31 mouse cellular contexts compared by ENCODE assay signal in genomic region chr13:112642897-112643296, GRCm38 (mm10). TPM values are rescaled to one million over a fixed set of nuclear protein-coding genes. Genes with fewer than 3 reads are reported as not detected.
DNase-seq lines count a peak whose midpoint lies in the region; ATAC-seq and TF ChIP-seq lines count a peak whose summit lies in the region.
"Had no signal": no experiment of that assay in that cellular context is flagged by ENCODE, and none has a peak within 500 bp of the region (broad histone marks: within the 10 kb centered on the region; RNA-seq: fewer than 3 reads in every experiment).

No protein-coding gene starts in this region.

- TF ChIP-seq EP300 in lung, postnatal 0 days (IDR thresholded peaks at IDR 0.05), result no peak

- no peaks in the 10 kb centered on the region for H3K4me1 ChIP-seq in lung, postnatal 0 days (ENCODE audit: insufficient read depth, low read depth, low read length)
- H3K4me1 ChIP-seq: forebrain, embryonic 10.5 days; forebrain, embryonic 13.5 days; hindbrain, embryonic 10.5 days; hindbrain, embryonic 13.5 days had no signal

- WGBS in lung, postnatal 0 days, result 89% methylated on average over 3 of the region's 3 CpGs

- no peak overlapping the region for H3K4me2 ChIP-seq in lung, postnatal 0 days (replicated peaks; ENCODE audit: low read depth, low read length)
- H3K4me2 ChIP-seq: forebrain, embryonic 13.5 days; heart, embryonic 11.5 days; hindbrain, embryonic 13.5 days had no signal

- no peaks in the 10 kb centered on the region for H3K36me3 ChIP-seq in lung, postnatal 0 days (ENCODE audit: insufficient read depth, low read length)
- H3K36me3 ChIP-seq: forebrain, embryonic 10.5 days; G1E; hindbrain, embryonic 10.5 days; hindbrain, embryonic 13.5 days had no signal

- no peak overlapping the region for H3K9ac ChIP-seq in lung, postnatal 0 days (replicated peaks; ENCODE audit: low read depth)
- H3K9ac ChIP-seq: forebrain, embryonic 13.5 days; hindbrain, embryonic 13.5 days had no signal

- no peaks in the 10 kb centered on the region for H3K27me3 ChIP-seq in lung, postnatal 0 days (replicated peaks; ENCODE audit: insufficient read depth, low read length)
- H3K27me3 ChIP-seq: CH12.LX; forebrain, embryonic 13.5 days; hindbrain, embryonic 13.5 days had no signal

- no peak for TF ChIP-seq CTCF in lung, postnatal 0 days (IDR thresholded peaks at IDR 0.05)

- H3K9me3 ChIP-seq in lung, postnatal 0 days (ENCODE audit: low read length), result no peaks in the 10 kb centered on the region
- H3K9me3 ChIP-seq: forebrain, embryonic 10.5 days; forebrain, embryonic 13.5 days; G1E; hindbrain, embryonic 10.5 days; hindbrain, embryonic 13.5 days had no signal

- peak; percentile 26 for DNase-seq in lung, postnatal 0 days (ENCODE audit: low spot score)
- no peak for DNase-seq in lung, postnatal 10 days
- no peak for DNase-seq in right cerebral cortex, postnatal 14 days
- DNase-seq in ovary, adult 18-20 months (ENCODE audit: low spot score), result no peak
- DNase-seq: adrenal gland, adult 8-10 months; adrenal gland, postnatal 25 days; B cell, adult 2 months; cerebellum, adult 11-12 months; cerebellum, adult 8-10 months; cerebellum, postnatal 10 days; cerebellum, postnatal 36 days; gastrocnemius, postnatal 10 days; gastrocnemius, postnatal 36 days; heart, adult 11 months had no signal

- no peak for ATAC-seq in lung, postnatal 0 days
- peak; percentile 59 for ATAC-seq in granulocyte monocyte progenitor cell, adult 5-6 weeks (replicated peaks; ENCODE audit: poor library complexity, severe bottlenecking)
- ATAC-seq in megakaryocyte progenitor cell, adult 5-6 weeks (replicated peaks; ENCODE audit: poor library complexity), result 0 out of 2 replicates have a peak, but pooled peaks have one; percentile 10
- ATAC-seq: activated CD4-positive, CD25-positive, alpha-beta regulatory T cell, adult 4 months; forebrain, embryonic 13.5 days; forebrain, embryonic 16.5 days; hindbrain, embryonic 16.5 days had no signal

- H3K27ac ChIP-seq in lung, postnatal 0 days (ENCODE audit: low read length), result no peak overlapping the region
- H3K27ac ChIP-seq: forebrain, embryonic 10.5 days; forebrain, embryonic 13.5 days; hindbrain, embryonic 10.5 days; hindbrain, embryonic 13.5 days had no signal

- H3K4me3 ChIP-seq in lung, postnatal 0 days (ENCODE audit: low read depth, low read length), result no peak overlapping the region
- H3K4me3 ChIP-seq: forebrain, embryonic 10.5 days; forebrain, embryonic 13.5 days; hindbrain, embryonic 10.5 days; hindbrain, embryonic 13.5 days had no signal

RNA-seq across cellular contexts. Expression of gene Ddx4, which starts 9.4 kb away (rescaled TPM):
- polyA plus RNA-seq in lung, postnatal 0 days (2015; fragmentation: Nextera tagmentation; extraction: Ambion mirVana), result 0.11 and 0.17 TPM in 2 replicates
- total RNA-seq in granulocyte monocyte progenitor cell, adult 5-6 weeks (2014; fragmentation: Nextera tagmentation), result not detected in 2 replicates
- total RNA-seq in granulocyte monocyte progenitor cell, adult 5-6 weeks (2017), result not detected in 2 replicates
- 0.17 and 1.4 TPM in 2 replicates for total RNA-seq in megakaryocyte progenitor cell, adult 5-6 weeks (2015)
- total RNA-seq in megakaryocyte progenitor cell, adult 5-6 weeks (2017), result 0.54 and 1.1 TPM in 2 replicates
- total RNA-seq: gastrocnemius, adult 18-20 months; gastrocnemius, postnatal 36 days; heart, postnatal 25 days had no signal
- polyA plus RNA-seq: activated CD4-positive, CD25-positive, alpha-beta regulatory T cell, adult 4 months; G1E had no signal

RNA-seq across cellular contexts. Expression of gene Slc38a9, which starts 17.7 kb away (rescaled TPM):
- polyA plus RNA-seq in lung, postnatal 0 days (2015; fragmentation: Nextera tagmentation; extraction: Ambion mirVana), result 15.3 and 15.7 TPM in 2 replicates
- 23.7 and 26.2 TPM in 2 replicates for total RNA-seq in granulocyte monocyte progenitor cell, adult 5-6 weeks (2014; fragmentation: Nextera tagmentation)
- total RNA-seq in granulocyte monocyte progenitor cell, adult 5-6 weeks (2017), result 10.2 and 15.9 TPM in 2 replicates
- 20.0 and 24.2 TPM in 2 replicates for total RNA-seq in megakaryocyte progenitor cell, adult 5-6 weeks (2015)
- 11.1 and 17.8 TPM in 2 replicates for total RNA-seq in megakaryocyte progenitor cell, adult 5-6 weeks (2017)

RNA-seq across cellular contexts. Expression of gene Il31ra, which starts 48.7 kb away (rescaled TPM):
- 0.04 TPM in 1 of 2 replicates, not detected in the other for polyA plus RNA-seq in lung, postnatal 0 days (2015; fragmentation: Nextera tagmentation; extraction: Ambion mirVana)
- total RNA-seq in granulocyte monocyte progenitor cell, adult 5-6 weeks (2014; fragmentation: Nextera tagmentation), result 6.1 and 7.8 TPM in 2 replicates
- 4.6 and 5.5 TPM in 2 replicates for total RNA-seq in granulocyte monocyte progenitor cell, adult 5-6 weeks (2017)
- 5.4 and 6.2 TPM in 2 replicates for total RNA-seq in megakaryocyte progenitor cell, adult 5-6 weeks (2015)
- 4.9 and 8.4 TPM in 2 replicates for total RNA-seq in megakaryocyte progenitor cell, adult 5-6 weeks (2017)
- total RNA-seq: CH12.LX; gastrocnemius, adult 18-20 months; gastrocnemius, postnatal 36 days; heart, adult 8-10 months; heart, postnatal 25 days had no signal
- polyA plus RNA-seq: embryonic facial prominence, embryonic 11.5 days; forebrain, embryonic 10.5 days; G1E; heart, postnatal 0 days; hindbrain, embryonic 10.5 days had no signal
